In the genomic region with DNA sequence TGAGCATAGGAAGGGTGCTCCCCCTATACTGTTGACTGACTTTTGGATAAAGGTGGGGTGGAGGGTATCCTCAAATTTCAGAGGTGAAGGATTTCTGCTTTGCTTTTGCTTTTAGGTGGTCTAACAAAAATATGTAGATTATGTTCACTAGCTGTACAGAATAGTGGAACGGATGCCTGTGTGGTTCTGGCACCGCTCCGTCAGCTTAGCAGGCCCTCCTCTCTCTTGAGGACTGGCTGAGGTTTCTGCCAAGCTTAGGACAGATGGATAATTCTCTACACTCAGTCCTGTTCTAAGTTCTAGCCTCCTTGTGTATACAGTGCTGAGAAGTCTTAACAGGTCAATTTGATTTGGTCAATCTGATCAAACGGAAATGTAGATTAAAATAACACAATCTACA, we compare ENCODE assay signal across 7 mouse cellular contexts. TPM values are rescaled to one million over a fixed set of nuclear protein-coding genes. Genes with fewer than 3 reads are reported as not detected.
DNase-seq lines count a peak whose midpoint lies in the region; ATAC-seq and TF ChIP-seq lines count a peak whose summit lies in the region.

No protein-coding gene starts in this region.

- H3K36me3 ChIP-seq in spleen, adult 2 months (ENCODE audit: control insufficient read depth, insufficient read depth, low read length) = peaks cover 22% of the 10 kb centered on the region
- H3K36me3 ChIP-seq in limb, embryonic 10.5 days = peaks cover 43% of the 10 kb centered on the region
- peaks cover 34% of the 10 kb centered on the region for H3K36me3 ChIP-seq in stomach, embryonic 15.5 days

- peak overlapping the region; percentile 39 for H3K9ac ChIP-seq in stomach, embryonic 15.5 days

- H3K9me3 ChIP-seq in limb, embryonic 10.5 days (replicated peaks) = no peaks in the 10 kb centered on the region
- no peaks in the 10 kb centered on the region for H3K9me3 ChIP-seq in stomach, embryonic 15.5 days

- TF ChIP-seq POLR2A in spleen, adult 2 months (IDR thresholded peaks at IDR 0.05; ENCODE audit: low read depth, low read length) = no peak
- no peak for TF ChIP-seq POLR2A in embryonic fibroblast, embryonic 13.5 days (IDR thresholded peaks at IDR 0.05; ENCODE audit: low read depth, low read length)

- no peak for TF ChIP-seq CTCF in spleen, adult 2 months (IDR thresholded peaks at IDR 0.05; ENCODE audit: extremely low read depth, insufficient read depth, insufficient read length, insufficient replicate concordance)
- no peak for TF ChIP-seq CTCF in embryonic fibroblast, embryonic 13.5 days (IDR thresholded peaks at IDR 0.05; ENCODE audit: borderline replicate concordance, insufficient read depth, low read length)

- 64% methylated on average over 4 of the region's 4 CpGs for WGBS in spleen, adult 2 months
- WGBS in limb, embryonic 10.5 days = 80% methylated on average over 4 of the region's 4 CpGs
- WGBS in stomach, embryonic 15.5 days = 48% methylated on average over 4 of the region's 4 CpGs

- H3K4me3 ChIP-seq in spleen, adult 2 months (ENCODE audit: extremely low read depth, insufficient read depth, insufficient read length) = peak overlapping the region; percentile 85
- peak overlapping the region; percentile 77 for H3K4me3 ChIP-seq in embryonic fibroblast, embryonic 13.5 days (ENCODE audit: insufficient read depth, low read length)
- peak overlapping the region; percentile 66 for H3K4me3 ChIP-seq in limb, embryonic 10.5 days
- H3K4me3 ChIP-seq in stomach, embryonic 15.5 days (replicated peaks) = peak overlapping the region; percentile 65

- H3K4me1 ChIP-seq in spleen, adult 2 months (ENCODE audit: control insufficient read depth, insufficient read depth, insufficient read length) = peaks cover 3% of the 10 kb centered on the region; the same call in 1 of the 2 replicates
- H3K4me1 ChIP-seq in embryonic fibroblast, embryonic 13.5 days (ENCODE audit: control insufficient read depth, insufficient read depth, low read length) = peaks cover 3% of the 10 kb centered on the region; the same call in 1 of the 2 replicates
- H3K4me1 ChIP-seq in limb, embryonic 10.5 days = peaks cover 25% of the 10 kb centered on the region
- peaks cover 13% of the 10 kb centered on the region for H3K4me1 ChIP-seq in stomach, embryonic 15.5 days

- peak overlapping the region; percentile 93 for H3K4me2 ChIP-seq in stomach, embryonic 15.5 days

- DNase-seq in spleen, adult 2 months (ENCODE audit: low read depth in 1 of 2, low spot score in 2 of 2) = no peak
- no peak for DNase-seq in spleen, postnatal 10 days (ENCODE audit: low spot score in 2 of 2)
- DNase-seq in limb, embryonic 10.5 days (ENCODE audit: low spot score) = no peak
- no peak for DNase-seq in layer of hippocampus, postnatal 10 days (ENCODE audit: low spot score in 2 of 2)

- no peak overlapping the region for H3K27ac ChIP-seq in spleen, adult 2 months (ENCODE audit: insufficient read depth, low read length)
- peak overlapping the region; percentile 29 for H3K27ac ChIP-seq in embryonic fibroblast, embryonic 13.5 days (ENCODE audit: insufficient read depth, low read length)
- no peak overlapping the region for H3K27ac ChIP-seq in limb, embryonic 10.5 days
- peak overlapping the region; percentile 67; the same call in 1 of the 2 replicates for H3K27ac ChIP-seq in stomach, embryonic 15.5 days

- no peaks in the 10 kb centered on the region for H3K27me3 ChIP-seq in spleen, adult 2 months (ENCODE audit: control insufficient read depth, insufficient read depth, low read length)
- peaks cover 18% of the 10 kb centered on the region for H3K27me3 ChIP-seq in limb, embryonic 10.5 days (ENCODE audit: low read depth, poor library complexity, severe bottlenecking)
- H3K27me3 ChIP-seq in stomach, embryonic 15.5 days (replicated peaks) = no peaks in the 10 kb centered on the region

- no peak for ATAC-seq in stomach, embryonic 15.5 days (ENCODE audit: insufficient read depth, low FRiP score, low read depth)
- no peak for ATAC-seq in activated CD4-positive, CD25-positive, alpha-beta regulatory T cell, adult 4 months

RNA-seq across cellular contexts. Expression of a gene that starts 5.1 kb away (rescaled TPM):
- polyA plus RNA-seq in spleen, adult 2 months (2012; rRNA removed) = 0.47 and 0.76 TPM in 2 replicates
- 14.4 and 16.9 TPM in 2 replicates for polyA plus RNA-seq in embryonic fibroblast, embryonic 13.5 days (2011; ENCODE audit: insufficient read length, low read depth, missing spikeins)
- 1.0 and 2.5 TPM in 2 replicates for polyA plus RNA-seq in limb, embryonic 10.5 days (2016; fragmentation: Nextera tagmentation; extraction: Ambion mirVana)
- polyA plus RNA-seq in stomach, embryonic 15.5 days (2015; fragmentation: Nextera tagmentation; extraction: Ambion mirVana) = 11.7 and 14.8 TPM in 2 replicates
- 10 to 100 TPM; 39.6 to 43.0 TPM for total RNA-seq in layer of hippocampus, postnatal 10 days (2021)
- under 1 TPM in 1 of 2 experiments, not detected in 1; 0.50 TPM for polyA plus RNA-seq in activated CD4-positive, CD25-positive, alpha-beta regulatory T cell, adult 4 months (2017; shearing (Covaris generic))

RNA-seq across cellular contexts. Expression of a gene that starts 9.7 kb away (rescaled TPM):
- 227 and 270 TPM in 2 replicates for polyA plus RNA-seq in spleen, adult 2 months (2012; rRNA removed)
- 91.6 and 95.3 TPM in 2 replicates for polyA plus RNA-seq in embryonic fibroblast, embryonic 13.5 days (2011; ENCODE audit: insufficient read length, low read depth, missing spikeins)
- 139 and 142 TPM in 2 replicates for polyA plus RNA-seq in limb, embryonic 10.5 days (2016; fragmentation: Nextera tagmentation; extraction: Ambion mirVana)
- polyA plus RNA-seq in stomach, embryonic 15.5 days (2015; fragmentation: Nextera tagmentation; extraction: Ambion mirVana) = 135 and 147 TPM in 2 replicates
- 100 to 1,000 TPM; 116 to 125 TPM for total RNA-seq in layer of hippocampus, postnatal 10 days (2021)
- polyA plus RNA-seq in activated CD4-positive, CD25-positive, alpha-beta regulatory T cell, adult 4 months (2017; shearing (Covaris generic)) = 10 to 100 TPM; 60.4 to 71.0 TPM

RNA-seq across cellular contexts. Expression of a gene that starts 18.0 kb away (rescaled TPM):
- polyA plus RNA-seq in spleen, adult 2 months (2012; rRNA removed) = 0.29 and 0.34 TPM in 2 replicates
- polyA plus RNA-seq in embryonic fibroblast, embryonic 13.5 days (2011; ENCODE audit: insufficient read length, low read depth, missing spikeins) = not detected in 2 replicates
- not detected in 2 replicates for polyA plus RNA-seq in limb, embryonic 10.5 days (2016; fragmentation: Nextera tagmentation; extraction: Ambion mirVana)
- 0.74 and 1.0 TPM in 2 replicates for polyA plus RNA-seq in stomach, embryonic 15.5 days (2015; fragmentation: Nextera tagmentation; extraction: Ambion mirVana)
- total RNA-seq in layer of hippocampus, postnatal 10 days (2021) = not detected
- not detected for polyA plus RNA-seq in activated CD4-positive, CD25-positive, alpha-beta regulatory T cell, adult 4 months (2017; shearing (Covaris generic))

RNA-seq across cellular contexts. Expression of a gene that starts 29.2 kb away (rescaled TPM):
- polyA plus RNA-seq in spleen, adult 2 months (2012; rRNA removed) = 28.0 and 30.2 TPM in 2 replicates
- 11.4 and 12.4 TPM in 2 replicates for polyA plus RNA-seq in embryonic fibroblast, embryonic 13.5 days (2011; ENCODE audit: insufficient read length, low read depth, missing spikeins)
- polyA plus RNA-seq in limb, embryonic 10.5 days (2016; fragmentation: Nextera tagmentation; extraction: Ambion mirVana) = 7.1 and 7.8 TPM in 2 replicates
- 21.0 and 25.5 TPM in 2 replicates for polyA plus RNA-seq in stomach, embryonic 15.5 days (2015; fragmentation: Nextera tagmentation; extraction: Ambion mirVana)
- 10 to 100 TPM in 1 of 2 experiments, 1 to 10 TPM in 1; 8.0 to 12.7 TPM for total RNA-seq in layer of hippocampus, postnatal 10 days (2021)
- 10 to 100 TPM; 11.9 to 20.6 TPM for polyA plus RNA-seq in activated CD4-positive, CD25-positive, alpha-beta regulatory T cell, adult 4 months (2017; shearing (Covaris generic))

RNA-seq across cellular contexts. Expression of a gene that starts 37.2 kb away (rescaled TPM):
- 83.9 and 104 TPM in 2 replicates for polyA plus RNA-seq in spleen, adult 2 months (2012; rRNA removed)
- polyA plus RNA-seq in embryonic fibroblast, embryonic 13.5 days (2011; ENCODE audit: insufficient read length, low read depth, missing spikeins) = 85.9 and 98.0 TPM in 2 replicates
- 202 and 241 TPM in 2 replicates for polyA plus RNA-seq in limb, embryonic 10.5 days (2016; fragmentation: Nextera tagmentation; extraction: Ambion mirVana)
- polyA plus RNA-seq in stomach, embryonic 15.5 days (2015; fragmentation: Nextera tagmentation; extraction: Ambion mirVana) = 252 and 255 TPM in 2 replicates
- 1 to 10 TPM; 5.7 to 6.5 TPM for total RNA-seq in layer of hippocampus, postnatal 10 days (2021)
- polyA plus RNA-seq in activated CD4-positive, CD25-positive, alpha-beta regulatory T cell, adult 4 months (2017; shearing (Covaris generic)) = under 1 TPM; 0.33 to 0.42 TPM

Comparison
In these comparisons a context has a peak if more than half of its experiments do, and no peak if none do; other contexts are left out.
1. H3K27ac ChIP-seq: peak in embryonic fibroblast, embryonic 13.5 days (single experiment) and stomach, embryonic 15.5 days (single experiment); none in spleen, adult 2 months (single experiment) and limb, embryonic 10.5 days (single experiment).
2. Peak in every context shown above with its lines, with median percentiles within 50 percentile points of each other: H3K4me3 ChIP-seq.